Mouse (Mus musculus) erythroblast, embryonic 14.5 days (primary cell): ENCODE data around the gene Hs3st3b1.

ENCODE experiments used
- GATA1 ChIP-seq: IDR thresholded peaks from 2 replicates; pipeline ENCODE4 v1.6.1; 2012; ENCODE audit warnings: low read length, inconsistent platforms, mixed read lengths
- TAL1 ChIP-seq: IDR thresholded peaks from 3 replicates; pipeline ENCODE4 v1.6.1; 2012; ENCODE audit warnings: low read length, inconsistent platforms, mixed read lengths

DNA sequence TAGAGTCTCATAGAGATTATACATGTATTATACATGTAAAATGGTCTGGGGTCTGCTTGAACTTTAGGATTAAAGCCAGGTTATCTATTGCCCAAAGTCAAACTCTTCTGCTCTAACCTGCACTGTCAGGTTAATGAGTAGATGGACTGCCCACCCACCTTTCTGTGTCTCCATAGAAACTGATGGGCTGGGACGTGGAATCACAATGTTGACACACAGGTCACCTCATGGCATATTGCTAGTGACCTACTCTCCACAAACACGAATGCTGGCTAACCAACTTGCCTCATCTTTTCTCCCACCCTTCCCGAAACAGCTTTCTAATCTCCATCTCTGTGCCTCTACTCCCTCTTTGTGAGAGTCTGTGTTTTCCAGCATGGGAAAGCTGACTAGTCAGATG, 38.7 kb downstream of the Hs3st3b1 start:
- TF ChIP-seq GATA1 = no peak
- TF ChIP-seq TAL1 = no peak
